Mouse (Mus musculus) neural tube, embryonic 14.5 days (tissue): ENCODE data around the gene Trmu. TPM values are rescaled to one million over a fixed set of nuclear protein-coding genes. Genes with fewer than 3 reads are reported as not detected.

Experiments
- ATAC-seq: fragments of 200-750 bp; cut with Nextera tagmentation; 2 replicates; pipeline ENCODE4 v1.8.0; 2017; ENCODE audit warnings: low read depth, mild to moderate bottlenecking, moderate TSS enrichment, moderate library complexity
- H3K27ac ChIP-seq: fragments of 300-500 bp; sonication (generic); 2 replicates; pipeline ENCODE4 v1.5.1; 2014; ENCODE audit warnings: low read depth, mild to moderate bottlenecking, control low read depth, low read length, moderate library complexity, mixed read lengths
- H3K27me3 ChIP-seq: fragments of 300-500 bp; sonication (generic); 2 replicates; pipeline ENCODE4 v1.6.1; 2014; ENCODE audit warnings: low read length; ENCODE audit not compliant: control insufficient read depth, insufficient read depth
- H3K36me3 ChIP-seq: fragments of 300-500 bp; sonication (generic); 2 replicates; pipeline ENCODE4 v1.6.1; 2014; ENCODE audit warnings: low read length, mixed read lengths; ENCODE audit not compliant: control insufficient read depth, insufficient read depth
- H3K4me1 ChIP-seq: fragments of 300-500 bp; sonication (generic); 2 replicates; pipeline ENCODE4 v1.6.1; 2014; ENCODE audit warnings: low read length; ENCODE audit not compliant: control insufficient read depth, insufficient read depth
- H3K4me2 ChIP-seq: fragments of 300-500 bp; sonication (generic); 2 replicates; pipeline ENCODE4 v1.6.1; 2014; ENCODE audit warnings: mild to moderate bottlenecking, low read depth, low read length, control low read depth
- H3K4me3 ChIP-seq: fragments of 300-500 bp; sonication (generic); 2 replicates; pipeline ENCODE4 v1.5.1; 2014; ENCODE audit warnings: low read depth, low read length, control low read depth, mixed read lengths
- H3K9ac ChIP-seq: fragments of 300-500 bp; sonication (generic); replicated peaks from 2 replicates; pipeline ENCODE4 v1.6.1; 2014; ENCODE audit warnings: low read depth, mild to moderate bottlenecking, control low read depth, low read length, mixed read lengths
- H3K9me3 ChIP-seq: fragments of 300-500 bp; sonication (generic); 2 replicates; pipeline ENCODE4 v1.6.1; 2016; ENCODE audit warnings: low read length; ENCODE audit not compliant: control insufficient read depth
- WGBS: fragments of 180-500 bp; shearing (Covaris S2); extraction: QIAGEN DNeasy Blood & Tissue Kit; methylation state at CpG from one replicate; pipeline ENCODE4 v1.1.7; 2014; 5-methylcytosine and 5-hydroxymethylcytosine counted together
- polyA plus RNA-seq: library from polyadenylated mRNA; unstranded; fragments of >200 nt; fragmentation: Nextera tagmentation; extraction: Ambion mirVana; gene quantifications from 2 replicates; pipeline ENCODE4 v1.2.1, GENCODE M21; 2014

Trmu gene
- polyA plus RNA-seq, 1 experiment from 2014 or later: 34.2 TPM

GRCm38 (mm10) chr15:85935627-85936049 lies 56.5 kb downstream of the Trmu start:
- no peak for ATAC-seq
- Histone ChIP-seq H3K9me3 (no peaks in the 10 kb centered on the region), H3K9ac (no peak overlapping the region), H3K27ac (no peak overlapping the region), H3K4me3 (no peak overlapping the region), H3K4me1 (no peaks in the 10 kb centered on the region), H3K36me3 (no peaks in the 10 kb centered on the region), H3K4me2 (no peak overlapping the region), H3K27me3 (no peaks in the 10 kb centered on the region)
- 46% methylated on average over 5 of the region's 5 CpGs for WGBS

Other genes with a start within 250 kb of the Trmu start
- gene Ppara, start 144.3 kb upstream of the Trmu start, polyA plus RNA-seq: 0.75 and 1.3 TPM in 2 replicates
- 15.4 and 19.2 TPM in 2 replicates for gene Cdpf1, start 67.6 kb upstream of the Trmu start, polyA plus RNA-seq
- gene Pkdrej, start 57.6 kb upstream of the Trmu start, polyA plus RNA-seq: 0.03 and 0.18 TPM in 2 replicates
- gene Ttc38, start 47.0 kb upstream of the Trmu start, polyA plus RNA-seq: 3.1 and 3.5 TPM in 2 replicates
- gene Gtse1, start 19.6 kb upstream of the Trmu start, polyA plus RNA-seq: 2.3 and 2.4 TPM in 2 replicates
- gene Celsr1, start 154.5 kb downstream of the Trmu start, polyA plus RNA-seq: 2.4 and 2.6 TPM in 2 replicates
- 17.1 and 23.6 TPM in 2 replicates for gene Gramd4, start 178.4 kb downstream of the Trmu start, polyA plus RNA-seq